Comparison of ENCODE assay signal across 8 mouse cellular contexts in the genomic region with DNA sequence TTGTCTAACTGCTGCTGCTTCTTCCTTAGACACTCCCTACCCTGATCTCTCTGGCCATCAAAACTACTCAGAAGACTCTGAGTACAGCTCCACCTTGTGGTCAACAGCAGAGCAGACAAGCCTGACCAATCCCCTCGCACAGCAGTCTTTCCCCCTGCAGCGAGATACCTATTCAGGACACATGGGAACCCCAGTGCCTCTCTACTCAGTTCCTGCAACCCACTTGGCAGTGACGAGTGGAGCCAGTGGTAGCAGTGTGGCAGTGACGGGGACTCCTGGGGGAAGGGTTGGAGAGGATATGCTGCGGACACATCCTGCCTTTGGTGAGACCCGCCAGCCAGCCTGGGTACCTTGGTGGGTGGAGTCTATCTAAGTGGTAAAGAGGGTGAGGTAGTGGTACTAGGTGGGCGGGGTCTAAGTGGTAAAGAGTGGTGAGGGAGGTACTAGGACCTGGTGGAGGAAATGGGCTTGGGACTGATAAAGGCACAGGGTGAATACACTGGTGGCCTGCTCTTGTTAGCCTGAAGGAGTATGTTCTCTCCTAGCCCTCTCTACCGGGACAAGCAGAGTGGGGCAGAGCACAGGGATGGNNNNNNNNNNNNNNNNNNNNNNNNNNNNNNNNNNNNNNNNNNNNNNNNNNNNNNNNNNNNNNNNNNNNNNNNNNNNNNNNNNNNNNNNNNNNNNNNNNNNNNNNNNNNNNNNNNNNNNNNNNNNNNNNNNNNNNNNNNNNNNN. TPM values are rescaled to one million over a fixed set of nuclear protein-coding genes. Genes with fewer than 3 reads are reported as not detected.
DNase-seq lines count a peak whose midpoint lies in the region; ATAC-seq and TF ChIP-seq lines count a peak whose summit lies in the region.

No protein-coding gene starts in this region.

- peak; percentile 51 for ATAC-seq in embryonic facial prominence, embryonic 15.5 days (ENCODE audit: insufficient number of reproducible peaks, low FRiP score, low TSS enrichment, low read depth)
- ATAC-seq in intestine, embryonic 15.5 days = peak; percentile 78

- TF ChIP-seq POLR2A in kidney, adult 2 months (IDR thresholded peaks at IDR 0.05; ENCODE audit: low read depth, low read length) = no peak

- H3K27ac ChIP-seq in kidney, adult 2 months (ENCODE audit: insufficient read depth, low read depth, low read length) = no peak overlapping the region
- no peak overlapping the region for H3K27ac ChIP-seq in embryonic facial prominence, embryonic 15.5 days (replicated peaks)
- no peak overlapping the region for H3K27ac ChIP-seq in intestine, embryonic 15.5 days

- 28% methylated on average over 8 of the region's 8 CpGs for WGBS in kidney, adult 2 months
- WGBS in embryonic facial prominence, embryonic 15.5 days = 20% methylated on average over 8 of the region's 8 CpGs
- 17% methylated on average over 8 of the region's 8 CpGs for WGBS in intestine, embryonic 15.5 days

- H3K4me3 ChIP-seq in kidney, adult 2 months (ENCODE audit: insufficient read depth, low read depth, low read length) = no peak overlapping the region
- no peak overlapping the region for H3K4me3 ChIP-seq in embryonic facial prominence, embryonic 15.5 days (replicated peaks)
- H3K4me3 ChIP-seq in intestine, embryonic 15.5 days (replicated peaks) = no peak overlapping the region

- no peak overlapping the region for H3K9ac ChIP-seq in embryonic facial prominence, embryonic 15.5 days
- H3K9ac ChIP-seq in intestine, embryonic 15.5 days = no peak overlapping the region

- H3K4me1 ChIP-seq in kidney, adult 2 months (ENCODE audit: control insufficient read depth, insufficient read depth, low read length) = no peaks in the 10 kb centered on the region
- H3K4me1 ChIP-seq in embryonic facial prominence, embryonic 15.5 days = peaks cover 8% of the 10 kb centered on the region; the same call in 1 of the 2 replicates
- H3K4me1 ChIP-seq in intestine, embryonic 15.5 days (replicated peaks) = no peaks in the 10 kb centered on the region

- no peak overlapping the region for H3K4me2 ChIP-seq in embryonic facial prominence, embryonic 15.5 days (replicated peaks)
- H3K4me2 ChIP-seq in intestine, embryonic 15.5 days (replicated peaks) = no peak overlapping the region

- no peaks in the 10 kb centered on the region for H3K27me3 ChIP-seq in kidney, adult 2 months (replicated peaks; ENCODE audit: control insufficient read depth, insufficient read depth, low read length)
- H3K27me3 ChIP-seq in embryonic facial prominence, embryonic 15.5 days = 0 out of 2 replicates have a peak, but pooled peaks cover 4% of the 10 kb centered on the region
- no peaks in the 10 kb centered on the region for H3K27me3 ChIP-seq in intestine, embryonic 15.5 days (replicated peaks)
- no peaks in the 10 kb centered on the region for H3K27me3 ChIP-seq in splenic B cell, adult 2 months (ENCODE audit: control insufficient read depth, insufficient read depth, low read length, poor library complexity, severe bottlenecking)

- H3K9me3 ChIP-seq in embryonic facial prominence, embryonic 15.5 days (replicated peaks) = no peaks in the 10 kb centered on the region
- H3K9me3 ChIP-seq in intestine, embryonic 15.5 days = no peaks in the 10 kb centered on the region

- DNase-seq in kidney, adult 2 months = peak; percentile 21
- DNase-seq in kidney, adult 8-10 months = no peak
- peak; percentile 13 to 36 for DNase-seq in adrenal gland, postnatal 36 days
- peak; percentile 41 for DNase-seq in lung, postnatal 10 days
- DNase-seq in splenic B cell, adult 2 months (ENCODE audit: low read depth, low spot score) = peak; percentile 54
- no peak for DNase-seq in left cerebral cortex, adult 8-10 months (ENCODE audit: low spot score in 2 of 2)

- no peaks in the 10 kb centered on the region for H3K36me3 ChIP-seq in kidney, adult 2 months (ENCODE audit: control insufficient read depth, insufficient read depth, low read length)
- H3K36me3 ChIP-seq in embryonic facial prominence, embryonic 15.5 days = no peaks in the 10 kb centered on the region
- 0 out of 2 replicates have a peak, but pooled peaks cover 5% of the 10 kb centered on the region for H3K36me3 ChIP-seq in intestine, embryonic 15.5 days
- no peaks in the 10 kb centered on the region for H3K36me3 ChIP-seq in splenic B cell, adult 2 months (ENCODE audit: control insufficient read depth, insufficient read depth, low read length, poor library complexity, severe bottlenecking)

- TF ChIP-seq CTCF in kidney, adult 2 months (conservative IDR thresholded peaks at IDR 0.05; ENCODE audit: insufficient read depth, insufficient read length, low read depth, low read length) = peak; percentile 61

RNA-seq across cellular contexts. Expression of gene Sec16b, which starts 54.3 kb away (rescaled TPM):
- polyA plus RNA-seq in kidney, adult 2 months (2012; rRNA removed) = 2.4 and 2.9 TPM in 2 replicates
- 1 to 10 TPM in 1 of 2 experiments, under 1 TPM in 1; 0.56 to 1.1 TPM for total RNA-seq in adrenal gland, postnatal 36 days (2021)
- 5.0 and 5.2 TPM in 2 replicates for polyA plus RNA-seq in embryonic facial prominence, embryonic 15.5 days (2015; fragmentation: Nextera tagmentation; extraction: Ambion mirVana)
- 12.1 and 12.9 TPM in 2 replicates for polyA plus RNA-seq in intestine, embryonic 15.5 days (2015; fragmentation: Nextera tagmentation; extraction: Ambion mirVana)
- total RNA-seq in left cerebral cortex, adult 8-10 months (2022) = 1 to 10 TPM in 2 of 4 experiments, under 1 TPM in 2; 0.89 to 1.1 (median 1.0) TPM

Comparison
In these comparisons a context has a peak if more than half of its experiments do, and no peak if none do; other contexts are left out.
1. DNase-seq: peak in kidney, adult 2 months (single experiment), adrenal gland, postnatal 36 days (2 of 2), lung, postnatal 10 days (single experiment) and splenic B cell, adult 2 months (single experiment); none in kidney, adult 8-10 months (0 of 2) and left cerebral cortex, adult 8-10 months (0 of 2).